Mouse (Mus musculus) midbrain, embryonic 14.5 days (tissue): ENCODE data around the gene 4833439L19Rik. TPM values are rescaled to one million over a fixed set of nuclear protein-coding genes. Genes with fewer than 3 reads are reported as not detected.

Experiments
- ATAC-seq: fragments of 200-750 bp; cut with Nextera tagmentation; 2 replicates; pipeline ENCODE4 v1.8.0; 2017; ENCODE audit warnings: moderate number of reproducible peaks, moderate library complexity; ENCODE audit not compliant: low FRiP score, low TSS enrichment
- DNase-seq: peaks from one replicate; pipeline ENCODE4 v3.0.0-alpha.2; 2015
- H3K27ac ChIP-seq: fragments of 300-500 bp; sonication (generic); replicated peaks from 2 replicates; pipeline ENCODE4 v1.5.1; 2014; ENCODE audit warnings: mild to moderate bottlenecking, low read depth, low read length, moderate library complexity
- H3K27me3 ChIP-seq: fragments of 300-500 bp; sonication (generic); 2 replicates; pipeline ENCODE4 v1.6.1; 2014; ENCODE audit warnings: low read length, control low read depth, mixed read lengths; ENCODE audit not compliant: control insufficient read depth, insufficient read depth
- H3K36me3 ChIP-seq: fragments of 300-500 bp; sonication (generic); 2 replicates; pipeline ENCODE4 v1.6.1; 2014; ENCODE audit warnings: low read length, control low read depth; ENCODE audit not compliant: control insufficient read depth, insufficient read depth
- H3K4me1 ChIP-seq: fragments of 300-500 bp; sonication (generic); 2 replicates; pipeline ENCODE4 v1.6.1; 2014; ENCODE audit warnings: mild to moderate bottlenecking, antibody characterized with exemption, low read length, control low read depth; ENCODE audit not compliant: control insufficient read depth, insufficient read depth
- H3K4me2 ChIP-seq: fragments of 300-500 bp; sonication (generic); 2 replicates; pipeline ENCODE4 v1.6.1; 2014; ENCODE audit warnings: mild to moderate bottlenecking, low read length, moderate library complexity
- H3K4me3 ChIP-seq: fragments of 300-500 bp; sonication (generic); replicated peaks from 2 replicates; pipeline ENCODE4 v1.5.1; 2014; ENCODE audit warnings: low read depth, low read length
- H3K9ac ChIP-seq: fragments of 300-500 bp; sonication (generic); replicated peaks from 2 replicates; pipeline ENCODE4 v1.6.1; 2014; ENCODE audit warnings: mild to moderate bottlenecking, low read length, moderate library complexity
- H3K9me3 ChIP-seq: fragments of 300-500 bp; sonication (generic); 2 replicates; pipeline ENCODE4 v1.6.1; 2016; ENCODE audit warnings: low read length, control low read depth, mixed read lengths; ENCODE audit not compliant: control insufficient read depth
- WGBS: fragments of 180-500 bp; shearing (Covaris S2); extraction: QIAGEN DNeasy Blood & Tissue Kit; methylation state at CpG from one replicate; pipeline ENCODE4 v1.1.7; 2014; 5-methylcytosine and 5-hydroxymethylcytosine counted together
- polyA plus RNA-seq: library from polyadenylated mRNA; unstranded; fragments of >200 nt; fragmentation: Nextera tagmentation; extraction: Ambion mirVana; gene quantifications from 2 replicates; pipeline ENCODE4 v1.2.1, GENCODE M21; 2014

4833439L19Rik gene
- polyA plus RNA-seq, 1 experiment from 2014 or later: 277 TPM

GRCm38 (mm10) chr13:54562562-54562961, 2.7 kb downstream of the 4833439L19Rik start:
- H3K27me3 ChIP-seq: no peaks in the 10 kb centered on the region
- H3K9ac ChIP-seq: no peak overlapping the region
- H3K4me3 ChIP-seq: no peak overlapping the region
- DNase-seq (no peak), ATAC-seq (no peak)
- H3K4me1 ChIP-seq: 0 out of 2 replicates have a peak, but pooled peaks cover 8% of the 10 kb centered on the region
- no peak overlapping the region for H3K4me2 ChIP-seq
- 82% methylated on average over 7 of the region's 7 CpGs for WGBS
- H3K36me3 ChIP-seq: peaks cover 55% of the 10 kb centered on the region
- no peak overlapping the region for H3K27ac ChIP-seq
- no peaks in the 10 kb centered on the region for H3K9me3 ChIP-seq

GRCm38 (mm10) chr13:54560608-54561007, 4.6 kb downstream of the 4833439L19Rik start:
- H3K4me2 ChIP-seq: no peak overlapping the region
- H3K9ac ChIP-seq: no peak overlapping the region
- peaks cover 74% of the 10 kb centered on the region for H3K36me3 ChIP-seq
- H3K4me1 ChIP-seq: 0 out of 2 replicates have a peak, but pooled peaks cover 8% of the 10 kb centered on the region
- H3K27me3 ChIP-seq: no peaks in the 10 kb centered on the region
- DNase-seq: no peak
- WGBS: 94% methylated on average over 7 of the region's 7 CpGs
- no peak overlapping the region for H3K27ac ChIP-seq
- no peaks in the 10 kb centered on the region for H3K9me3 ChIP-seq
- ATAC-seq: no peak
- no peak overlapping the region for H3K4me3 ChIP-seq

GRCm38 (mm10) chr13:54559656-54560055, 5.6 kb downstream of the 4833439L19Rik start:
- Histone ChIP-seq H3K27me3 (no peaks in the 10 kb centered on the region), H3K27ac (no peak overlapping the region), H3K4me3 (no peak overlapping the region), H3K36me3 (peaks cover 82% of the 10 kb centered on the region), H3K9me3 (no peaks in the 10 kb centered on the region), H3K4me2 (no peak overlapping the region), H3K4me1 (0 out of 2 replicates have a peak, but pooled peaks cover 8% of the 10 kb centered on the region), H3K9ac (no peak overlapping the region)
- DNase-seq (no peak), ATAC-seq (no peak)
- 96% methylated on average over 2 of the region's 2 CpGs for WGBS

GRCm38 (mm10) chr13:54557652-54558051, 7.6 kb downstream of the 4833439L19Rik start:
- Histone ChIP-seq H3K4me1 (no peaks in the 10 kb centered on the region), H3K36me3 (peaks cover 95% of the 10 kb centered on the region), H3K4me3 (no peak overlapping the region), H3K27me3 (no peaks in the 10 kb centered on the region), H3K4me2 (no peak overlapping the region), H3K9me3 (no peaks in the 10 kb centered on the region), H3K9ac (no peak overlapping the region), H3K27ac (no peak overlapping the region)
- WGBS: 90% methylated on average over 1 of the region's 1 CpGs
- ATAC-seq (no peak), DNase-seq (no peak)

GRCm38 (mm10) chr13:54556796-54557195, 8.4 kb downstream of the 4833439L19Rik start:
- no peak for ATAC-seq
- no peaks in the 10 kb centered on the region for H3K9me3 ChIP-seq
- 97% methylated on average over 3 of the region's 3 CpGs for WGBS
- H3K36me3 ChIP-seq: peaks cover 95% of the 10 kb centered on the region
- H3K4me3 ChIP-seq: no peak overlapping the region
- H3K4me2 ChIP-seq: no peak overlapping the region
- no peak overlapping the region for H3K27ac ChIP-seq
- H3K4me1 ChIP-seq: no peaks in the 10 kb centered on the region
- H3K27me3 ChIP-seq: no peaks in the 10 kb centered on the region
- H3K9ac ChIP-seq: no peak overlapping the region
- DNase-seq: no peak

- no peaks in the 10 kb centered on the region for H3K27me3 ChIP-seq
- H3K9ac ChIP-seq: no peak overlapping the region
- 95% methylated on average over 9 of the region's 9 CpGs for WGBS
- H3K36me3 ChIP-seq: peaks cover 96% of the 10 kb centered on the region
- no peak overlapping the region for H3K4me3 ChIP-seq
- no peaks in the 10 kb centered on the region for H3K9me3 ChIP-seq
- no peak overlapping the region for H3K27ac ChIP-seq
- DNase-seq (no peak), ATAC-seq (no peak)
- no peaks in the 10 kb centered on the region for H3K4me1 ChIP-seq
- H3K4me2 ChIP-seq: no peak overlapping the region
Measured at GRCm38 (mm10) chr13:54556176-54556575, 9.1 kb downstream of the 4833439L19Rik start.

GRCm38 (mm10) chr13:54548036-54548435, 17.2 kb downstream of the 4833439L19Rik start:
- H3K36me3 ChIP-seq: peaks cover 77% of the 10 kb centered on the region

GRCm38 (mm10) chr13:54532134-54532533, 33.1 kb downstream of the 4833439L19Rik start:
- no peaks in the 10 kb centered on the region for H3K4me1 ChIP-seq
- no peak for ATAC-seq
- no peak overlapping the region for H3K27ac ChIP-seq
- H3K4me3 ChIP-seq: no peak overlapping the region
- H3K36me3 ChIP-seq: peaks cover 65% of the 10 kb centered on the region
- no peak for DNase-seq
- H3K9ac ChIP-seq: no peak overlapping the region
- no peaks in the 10 kb centered on the region for H3K9me3 ChIP-seq
- no peak overlapping the region for H3K4me2 ChIP-seq
- no peaks in the 10 kb centered on the region for H3K27me3 ChIP-seq

More at GRCm38 (mm10) chr13:54548036-54548435, 17.2 kb downstream of the 4833439L19Rik start:
- DNase-seq: no peak
- no peak overlapping the region for H3K4me3 ChIP-seq
- H3K27ac ChIP-seq: no peak overlapping the region
- 83% methylated on average over 7 of the region's 7 CpGs for WGBS
- ATAC-seq: no peak
- H3K9me3 ChIP-seq: no peaks in the 10 kb centered on the region
- no peaks in the 10 kb centered on the region for H3K4me1 ChIP-seq
- no peaks in the 10 kb centered on the region for H3K27me3 ChIP-seq
- no peak overlapping the region for H3K9ac ChIP-seq
- H3K4me2 ChIP-seq: no peak overlapping the region

GRCm38 (mm10) chr13:54527140-54527539, 38.1 kb downstream of the 4833439L19Rik start:
- no peak overlapping the region for H3K4me3 ChIP-seq
- H3K4me2 ChIP-seq: no peak overlapping the region
- no peaks in the 10 kb centered on the region for H3K4me1 ChIP-seq
- no peak overlapping the region for H3K27ac ChIP-seq
- H3K36me3 ChIP-seq: peaks cover 72% of the 10 kb centered on the region
- H3K9me3 ChIP-seq: no peaks in the 10 kb centered on the region
- H3K27me3 ChIP-seq: no peaks in the 10 kb centered on the region
- ATAC-seq (no peak), DNase-seq (no peak)
- 94% methylated on average over 6 of the region's 6 CpGs for WGBS
- no peak overlapping the region for H3K9ac ChIP-seq
